Mouse (Mus musculus): ENCODE measurements around the gene Tsc22d2. TPM values are rescaled to one million over a fixed set of nuclear protein-coding genes. Genes with fewer than 3 reads are reported as not detected.

The Tsc22d2 gene
- polyA plus RNA-seq, 1 experiment from 2014 or later = 3.8 TPM

Other genes starting within 250 kb of the Tsc22d2 start
- 22.2 and 23.1 TPM in 2 replicates for gene Eif2a, start 111.1 kb downstream of the Tsc22d2 start, polyA plus RNA-seq (2015; fragmentation: Nextera tagmentation; extraction: Ambion mirVana)
- 104 and 105 TPM in 2 replicates for gene Serp1, start 111.2 kb downstream of the Tsc22d2 start, polyA plus RNA-seq (2015; fragmentation: Nextera tagmentation; extraction: Ambion mirVana)
- gene Selenot, start 161.9 kb downstream of the Tsc22d2 start, polyA plus RNA-seq (2015; fragmentation: Nextera tagmentation; extraction: Ambion mirVana) = 9.7 and 11.7 TPM in 2 replicates
- not detected in 2 replicates for gene Erich6, start 222.5 kb downstream of the Tsc22d2 start, polyA plus RNA-seq (2015; fragmentation: Nextera tagmentation; extraction: Ambion mirVana)

Data from liver, embryonic 16.5 days (tissue).